Mouse (Mus musculus) right cerebral cortex, postnatal 25 days (tissue): ENCODE measurements around the gene Ehd1.
A peak's percentile ranks its signal among the peaks of the same experiment; 100 is the strongest.

Experiments
- DNase-seq: peaks from one replicate; pipeline ENCODE4 v3.0.0; 2022

Ehd1 gene

GRCm38 (mm10) chr19:6338171-6338570 lies 61.6 kb downstream of the Ehd1 start:
- no peak for DNase-seq

DNA sequence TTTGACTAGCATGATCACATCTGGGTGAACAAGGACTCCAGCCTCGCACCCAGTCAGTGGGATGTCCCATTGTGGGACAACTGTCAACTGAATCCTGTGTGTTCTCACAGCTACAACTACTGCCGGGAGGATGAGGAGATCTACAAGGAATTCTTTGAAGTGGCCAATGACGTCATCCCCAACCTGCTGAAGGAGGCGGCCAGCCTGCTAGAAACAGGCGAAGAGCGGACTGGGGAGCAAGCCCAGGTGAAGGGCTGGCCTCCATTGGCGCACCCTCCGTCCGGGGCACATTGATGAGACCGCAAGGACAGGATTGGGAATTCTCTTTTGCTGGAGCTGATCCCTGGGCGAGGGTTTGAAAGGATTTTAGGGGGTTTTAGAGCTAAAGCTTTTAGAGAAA lies 62.2 kb downstream of the Ehd1 start:
- DNase-seq: no peak

- DNase-seq: no peak
These were observed 62.7 kb downstream of the Ehd1 start for GRCm38 (mm10) chr19:6339191-6339590.

DNA sequence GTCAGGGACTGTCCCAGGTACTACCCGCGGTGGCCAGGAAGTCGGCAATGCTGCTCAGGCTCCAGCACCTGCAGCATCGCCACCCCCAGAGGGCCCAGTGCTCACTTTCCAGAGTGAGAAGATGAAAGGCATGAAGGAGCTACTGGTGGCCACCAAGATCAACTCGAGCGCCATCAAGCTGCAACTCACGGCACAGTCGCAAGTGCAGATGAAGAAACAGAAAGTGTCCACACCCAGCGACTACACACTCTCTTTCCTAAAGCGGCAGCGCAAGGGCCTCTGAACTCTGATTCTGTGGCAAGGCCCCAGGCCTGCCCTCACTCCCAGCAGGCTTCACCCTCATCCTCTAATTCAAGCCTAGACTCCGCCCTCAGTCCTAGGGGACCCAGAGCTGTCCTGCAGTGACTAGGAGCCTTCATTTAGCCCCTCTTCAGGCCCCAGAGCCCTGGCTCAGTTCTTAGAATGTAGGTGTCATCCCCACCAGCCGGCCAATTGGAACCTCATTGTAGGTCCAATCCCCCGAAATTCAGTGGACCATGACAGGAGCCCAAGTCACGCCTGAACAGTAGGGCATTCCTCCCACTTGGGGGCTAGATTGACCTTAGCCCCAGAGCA lies 63.5 kb downstream of the Ehd1 start:
- no peak for DNase-seq

DNA sequence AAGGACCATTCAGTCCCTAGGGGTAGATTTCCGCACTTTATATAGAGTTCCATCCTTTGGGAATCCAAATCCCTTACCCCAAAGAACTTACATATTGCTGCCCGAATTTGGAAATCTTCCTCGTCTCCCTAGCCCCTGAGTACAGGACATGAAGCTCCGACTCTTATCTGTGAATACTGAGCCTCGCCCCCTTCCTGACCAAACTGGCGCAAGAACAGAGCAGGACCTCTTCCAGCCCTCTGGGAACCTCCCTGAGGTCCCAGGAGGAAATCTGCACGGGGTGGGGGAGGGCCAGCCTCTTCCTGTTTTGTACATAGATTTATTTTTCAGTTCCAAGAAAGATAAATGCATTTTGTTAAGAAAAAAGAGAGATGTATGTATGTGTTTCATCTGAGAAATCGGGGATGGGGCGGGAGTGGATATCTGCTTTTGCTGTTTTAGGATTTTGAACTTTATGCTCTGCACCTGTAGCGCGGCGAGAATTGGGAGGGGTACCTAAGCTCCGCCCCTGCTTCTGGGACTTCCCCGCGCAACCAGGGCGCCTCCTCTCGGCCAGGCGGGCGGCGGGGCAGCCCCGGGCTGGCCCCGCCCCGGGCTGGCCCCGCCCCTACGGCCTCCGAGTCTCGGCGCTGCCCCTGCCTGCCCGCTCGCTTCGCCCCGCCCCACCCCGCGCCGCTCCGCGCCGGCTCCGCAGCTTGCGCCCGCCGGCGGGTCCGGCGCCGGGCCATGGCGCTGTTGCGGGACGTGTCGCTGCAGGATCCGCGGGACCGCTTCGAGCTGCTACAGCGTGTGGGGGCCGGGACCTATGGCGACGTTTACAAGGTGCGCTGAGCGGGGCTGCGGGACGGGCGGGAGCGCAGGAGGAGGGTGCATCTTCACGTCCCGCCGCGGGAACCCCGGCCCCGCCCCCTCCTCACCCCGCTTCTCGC lies 64.3 kb downstream of the Ehd1 start, which contains the start of gene Map4k2:
Map4k2 (plus strand) TSS at position 612 of the 929 bp plus-strand sequence.
- DNase-seq: peak; percentile 80

GRCm38 (mm10) chr19:6341453-6342077 lies 65.0 kb downstream of the Ehd1 start:
- no peak for DNase-seq

DNA sequence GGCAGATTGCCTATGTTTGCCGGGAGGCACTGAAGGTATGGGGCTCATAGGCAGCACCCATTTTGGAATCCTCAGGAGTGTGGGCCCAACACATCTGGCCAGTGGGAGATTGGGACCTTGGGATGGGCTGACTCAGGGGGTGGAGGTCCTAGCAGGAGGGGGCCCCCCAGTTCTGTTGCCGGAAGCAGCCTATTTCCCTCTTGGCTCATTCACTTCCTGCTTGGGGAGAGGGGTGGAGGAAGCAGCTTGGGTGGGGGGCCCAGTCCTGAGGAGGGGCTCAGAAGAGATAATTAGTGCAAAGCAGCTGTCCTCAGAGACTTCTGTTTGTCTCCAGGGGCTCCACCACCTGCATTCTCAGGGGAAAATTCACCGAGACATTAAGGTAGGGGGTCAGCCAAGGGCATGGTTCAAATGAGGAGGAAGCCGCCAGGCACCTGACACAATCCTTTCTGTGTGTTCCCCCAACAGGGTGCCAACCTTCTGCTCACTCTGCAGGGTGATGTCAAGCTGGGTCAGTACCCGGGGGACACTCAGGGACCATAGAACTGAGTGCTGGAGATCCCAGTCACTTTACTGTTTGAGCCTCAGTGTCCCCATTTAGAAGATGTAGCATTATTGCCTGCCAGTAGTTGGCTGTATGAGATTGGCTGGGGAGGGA lies 65.9 kb downstream of the Ehd1 start:
- no peak for DNase-seq

GRCm38 (mm10) chr19:6343066-6343925 lies 66.8 kb downstream of the Ehd1 start:
- DNase-seq: no peak

DNA sequence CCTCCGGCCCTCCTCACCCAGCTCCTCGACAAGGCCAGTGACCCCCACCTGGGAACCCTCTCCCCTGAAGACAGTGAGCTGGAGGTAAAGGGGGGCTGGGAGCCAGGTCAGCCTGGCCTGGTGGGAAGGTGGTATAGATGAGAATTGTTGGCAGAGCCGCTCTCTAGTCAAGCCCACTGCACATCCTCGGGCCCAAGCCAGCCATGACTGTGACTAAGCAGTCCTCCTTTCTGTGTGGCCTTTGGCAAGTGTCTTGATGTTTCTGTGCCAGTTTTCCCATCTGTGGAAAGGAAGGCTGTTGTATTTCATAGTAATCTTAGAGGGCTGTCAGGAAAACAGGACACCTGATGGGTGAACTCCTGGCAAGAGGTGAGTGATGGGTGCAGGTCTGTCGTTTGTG lies 67.5 kb downstream of the Ehd1 start:
- DNase-seq: no peak

- DNase-seq: no peak
These were observed 69.5 kb downstream of the Ehd1 start for GRCm38 (mm10) chr19:6346023-6346422.

DNA sequence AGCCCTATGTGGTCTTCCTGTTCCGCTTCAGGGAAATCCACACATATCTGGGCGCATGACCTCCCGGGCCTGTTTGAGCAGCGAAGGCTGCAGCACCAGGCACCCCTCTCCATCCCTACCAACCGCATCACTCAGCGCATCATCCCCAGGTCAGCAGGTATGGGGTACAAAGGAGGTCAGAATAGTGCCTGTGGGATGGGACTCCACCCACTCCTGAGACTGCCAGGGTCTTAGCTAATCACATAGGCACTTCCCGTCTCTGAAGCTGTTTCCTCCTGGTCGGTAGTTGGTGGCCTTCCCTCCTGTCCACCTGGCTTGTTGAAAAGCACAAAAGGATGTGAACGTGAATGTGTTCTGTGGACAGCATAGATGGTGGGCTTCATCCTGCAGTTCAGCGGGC lies 70.1 kb downstream of the Ehd1 start:
- no peak for DNase-seq

DNA sequence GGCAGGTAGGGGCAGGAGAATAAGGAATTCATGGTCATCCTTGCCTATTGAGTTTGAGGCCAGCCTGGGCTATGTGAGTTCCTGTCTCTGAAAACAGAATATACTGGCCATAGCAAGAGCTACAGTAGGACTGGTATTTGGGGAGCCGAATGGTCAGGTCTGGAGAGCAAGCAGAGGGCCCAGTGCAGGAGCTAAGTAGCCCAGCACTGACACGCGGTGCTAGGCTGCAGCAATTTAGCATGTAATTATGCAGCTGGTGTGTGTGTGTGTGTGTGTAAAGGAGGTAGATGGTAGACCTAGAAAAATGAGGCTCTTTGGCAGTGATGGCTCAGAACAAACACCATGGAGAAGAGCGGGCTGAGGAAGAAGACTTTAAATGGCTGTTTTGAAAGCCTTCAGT lies 71.1 kb downstream of the Ehd1 start:
- DNase-seq: no peak

- no peak for DNase-seq
These were observed 72.2 kb downstream of the Ehd1 start for GRCm38 (mm10) chr19:6348717-6349116.

DNA sequence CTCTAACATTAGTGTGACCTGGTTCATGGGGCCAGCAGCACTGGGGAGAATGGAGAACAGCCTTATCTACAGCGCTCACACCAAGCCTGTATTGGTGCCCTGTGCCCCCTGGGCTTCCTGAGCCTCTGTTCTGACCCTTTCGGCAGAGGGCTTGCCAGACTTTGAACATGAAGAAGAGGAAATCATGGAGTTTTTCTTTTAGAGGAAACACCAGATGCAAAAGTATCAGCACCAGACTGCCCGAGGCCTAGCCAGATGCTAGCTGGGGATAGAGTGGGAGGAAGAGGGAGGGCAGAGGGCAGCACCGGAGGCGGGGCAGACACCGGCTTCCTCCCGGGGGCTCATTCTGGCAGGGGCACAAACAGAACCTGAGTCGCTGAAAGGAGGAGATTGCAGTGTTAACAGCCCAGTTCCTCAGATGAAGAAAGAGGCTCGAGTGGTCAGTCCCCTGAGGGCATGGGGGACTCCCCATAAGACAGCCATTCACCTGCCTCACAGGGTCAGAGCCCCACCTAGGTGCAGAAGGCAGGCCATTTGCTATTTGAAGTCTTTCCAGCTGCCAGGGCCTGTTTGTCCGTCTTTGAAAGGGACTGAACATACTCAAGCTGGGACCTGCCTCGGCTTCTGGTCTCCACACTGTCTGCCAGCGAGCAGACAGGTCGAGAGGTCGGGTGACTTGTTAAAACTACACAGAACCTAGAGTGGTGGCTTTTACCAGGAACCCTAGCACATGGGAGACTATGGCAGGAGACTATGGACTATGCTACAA lies 72.9 kb downstream of the Ehd1 start:
- DNase-seq: no peak
